Mouse (Mus musculus) leukemia stem cell, adult 10-12 weeks (primary cell): ENCODE results near the gene Dusp22. TPM values are rescaled to one million over a fixed set of nuclear protein-coding genes. Genes with fewer than 3 reads are reported as not detected.

Source experiments
- polyA plus RNA-seq: library from polyadenylated mRNA; stranded (reverse); fragments of >175 nt; gene quantifications from 2 replicates; pipeline ENCODE4 v1.2.3, GENCODE M21; 2012; ENCODE audit warnings: low replicate concordance

Dusp22 gene
- 1.7 and 3.6 TPM in 2 replicates for polyA plus RNA-seq

GRCm38 (mm10) chr13:30659613-30660505 lies at the start of gene Dusp22:
Gene Dusp22 (plus strand): TSS chr13:30659999.

GRCm38 (mm10) chr13:30749021-30749556 lies 89.3 kb downstream of the Dusp22 start, which contains the start of gene Irf4:
Gene Irf4 (plus strand): TSS chr13:30749226.

Other genes starting within 250 kb of the Dusp22 start
- 101 and 208 TPM in 2 replicates for gene Uqcrfs1, start 114.6 kb upstream of the Dusp22 start, polyA plus RNA-seq
- gene Irf4, start 89.2 kb downstream of the Dusp22 start, polyA plus RNA-seq, result 1.4 and 1.8 TPM in 2 replicates